Mouse (Mus musculus): ENCODE measurements around the gene Pmm2.
A peak's percentile ranks its signal among the peaks of the same experiment; 100 is the strongest.

Pmm2 gene

GRCm38 (mm10) chr16:8658349-8658748 is 20.9 kb downstream of the Pmm2 start:
- DNase-seq = no peak

- peak; percentile 74 for DNase-seq
Measured at GRCm38 (mm10) chr16:8658764-8659163, 21.3 kb downstream of the Pmm2 start.

- DNase-seq = no peak
Measured at GRCm38 (mm10) chr16:8663022-8663421, 25.5 kb downstream of the Pmm2 start.

GRCm38 (mm10) chr16:8663606-8664539 is 26.4 kb downstream of the Pmm2 start:
- peak; percentile 81 for DNase-seq

GRCm38 (mm10) chr16:8665367-8665766 is 27.9 kb downstream of the Pmm2 start:
- no peak for DNase-seq

- peak; percentile 65 for DNase-seq
Measured at GRCm38 (mm10) chr16:8666452-8666851, 29.0 kb downstream of the Pmm2 start.

GRCm38 (mm10) chr16:8667261-8667660 is 29.8 kb downstream of the Pmm2 start:
- no peak for DNase-seq

- DNase-seq = no peak
Measured at GRCm38 (mm10) chr16:8667814-8668213, 30.3 kb downstream of the Pmm2 start.

- no peak for DNase-seq
Measured at GRCm38 (mm10) chr16:8668386-8668785, 30.9 kb downstream of the Pmm2 start.

GRCm38 (mm10) chr16:8669432-8669831 is 32.0 kb downstream of the Pmm2 start:
- no peak for DNase-seq

- DNase-seq = no peak
Measured at GRCm38 (mm10) chr16:8670041-8671035, 32.9 kb downstream of the Pmm2 start.

- peak; percentile 97 for DNase-seq
Measured at GRCm38 (mm10) chr16:8671551-8672349, 34.3 kb downstream of the Pmm2 start, which contains the start of gene Carhsp1. TSS of gene Carhsp1 (minus strand) at chr16:8672155.

GRCm38 (mm10) chr16:8672350-8672687 is 34.8 kb downstream of the Pmm2 start:
- DNase-seq = no peak

GRCm38 (mm10) chr16:8672811-8673210 is 35.3 kb downstream of the Pmm2 start:
- DNase-seq = peak; percentile 56

GRCm38 (mm10) chr16:8673343-8673742 is 35.9 kb downstream of the Pmm2 start:
- no peak for DNase-seq

- DNase-seq = peak; percentile 63
Measured at GRCm38 (mm10) chr16:8674165-8674564, 36.7 kb downstream of the Pmm2 start.

GRCm38 (mm10) chr16:8675559-8675958 is 38.1 kb downstream of the Pmm2 start:
- no peak for DNase-seq

GRCm38 (mm10) chr16:8676228-8676627 is 38.8 kb downstream of the Pmm2 start:
- DNase-seq = no peak

- peak; percentile 43 for DNase-seq
Measured at GRCm38 (mm10) chr16:8676800-8677199, 39.3 kb downstream of the Pmm2 start.

- DNase-seq = no peak
Measured at GRCm38 (mm10) chr16:8678035-8678434, 40.6 kb downstream of the Pmm2 start.

GRCm38 (mm10) chr16:8678676-8679075 is 41.2 kb downstream of the Pmm2 start:
- no peak for DNase-seq

GRCm38 (mm10) chr16:8679780-8680179 is 42.3 kb downstream of the Pmm2 start:
- no peak for DNase-seq

- DNase-seq = no peak
Measured at GRCm38 (mm10) chr16:8680470-8680869, 43.0 kb downstream of the Pmm2 start, which contains the start of gene Gm5767. TSS of gene Gm5767 (plus strand) at chr16:8680770.
